Mouse (Mus musculus) hindbrain, postnatal 0 days (tissue): ENCODE data around the gene Trim63. TPM values are rescaled to one million over a fixed set of nuclear protein-coding genes. Genes with fewer than 3 reads are reported as not detected.

Experiments used
- ATAC-seq: fragments of 200-750 bp; cut with Nextera tagmentation; 2 replicates; pipeline ENCODE4 v1.8.0; 2017; ENCODE audit warnings: mild to moderate bottlenecking, moderate TSS enrichment, moderate library complexity
- DNase-seq: peaks from one replicate; pipeline ENCODE4 v3.0.0-alpha.2; 2015; ENCODE audit warnings: low spot score
- H3K27ac ChIP-seq: fragments of 300-500 bp; sonication (generic); 2 replicates; pipeline ENCODE4 v1.5.1; 2014; ENCODE audit warnings: mild to moderate bottlenecking
- H3K27me3 ChIP-seq: fragments of 300-500 bp; sonication (generic); 2 replicates; pipeline ENCODE4 v1.6.1; 2014; ENCODE audit warnings: low read length, mixed read lengths; ENCODE audit not compliant: insufficient read depth
- H3K36me3 ChIP-seq: fragments of 300-500 bp; sonication (generic); 2 replicates; pipeline ENCODE4 v1.6.1; 2014; ENCODE audit warnings: low read length, mixed read lengths; ENCODE audit not compliant: insufficient read depth
- H3K4me1 ChIP-seq: fragments of 300-500 bp; sonication (generic); 2 replicates; pipeline ENCODE4 v1.6.1; 2014; ENCODE audit warnings: antibody characterized with exemption, low read length, mixed read lengths; ENCODE audit not compliant: insufficient read depth
- H3K4me2 ChIP-seq: fragments of 300-500 bp; sonication (generic); 2 replicates; pipeline ENCODE4 v1.6.1; 2014; ENCODE audit warnings: low read depth, mild to moderate bottlenecking, low read length, moderate library complexity, mixed read lengths
- H3K4me3 ChIP-seq: fragments of 300-500 bp; sonication (generic); 2 replicates; pipeline ENCODE4 v1.5.1; 2014; ENCODE audit warnings: low read length
- H3K9ac ChIP-seq: fragments of 300-500 bp; sonication (generic); replicated peaks from 2 replicates; pipeline ENCODE4 v1.6.1; 2014; ENCODE audit warnings: mild to moderate bottlenecking, low read length, moderate library complexity, mixed read lengths
- H3K9me3 ChIP-seq: fragments of 300-500 bp; sonication (generic); 2 replicates; pipeline ENCODE4 v1.6.1; 2016; ENCODE audit warnings: low read length, mixed read lengths
- CTCF ChIP-seq: IDR thresholded peaks from 2 replicates; pipeline ENCODE4 v1.5.1; 2016; ENCODE audit warnings: antibody characterized with exemption, control low read depth, low read depth
- WGBS: fragments of 180-500 bp; shearing (Covaris S2); extraction: QIAGEN DNeasy Blood & Tissue Kit; methylation state at CpG from one replicate; pipeline ENCODE4 v1.1.7; 2014; 5-methylcytosine and 5-hydroxymethylcytosine counted together
- polyA plus RNA-seq: library from polyadenylated mRNA; unstranded; fragments of >200 nt; fragmentation: Nextera tagmentation; extraction: Ambion mirVana; gene quantifications from 2 replicates; pipeline ENCODE4 v1.2.1, GENCODE M21; 2015
- total RNA-seq: library from RNA; depleted of rRNA; stranded (reverse); fragments of >200 nt; gene quantifications from 2 replicates; pipeline ENCODE4 v1.2.3, GENCODE M21; 2014

Trim63 gene
- total and polyA plus RNA-seq, 2 experiments from 2014 or later: 1.1 to 1.5 TPM

DNA sequence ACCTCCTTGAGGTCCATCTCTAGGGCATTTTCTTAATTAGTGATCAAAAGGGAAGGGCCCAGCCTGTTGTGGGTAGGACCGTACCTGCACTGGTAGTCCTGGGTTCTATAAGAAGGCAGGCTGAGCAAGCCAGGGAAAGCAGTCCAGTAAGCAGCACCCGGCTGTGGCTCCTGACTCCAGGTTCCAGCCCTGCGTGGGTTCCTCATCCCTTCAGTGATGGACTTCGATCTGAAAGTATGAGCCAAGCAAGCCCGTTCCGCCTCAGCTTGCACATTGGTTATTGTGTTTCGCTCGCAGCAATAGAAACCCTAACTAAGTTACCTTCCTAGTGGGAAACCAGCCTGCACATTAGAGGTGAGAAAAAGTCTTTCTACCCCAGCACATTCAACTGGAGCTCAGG lies 17.6 kb upstream of the Trim63 start:
- no peak for TF ChIP-seq CTCF
- no peak overlapping the region for H3K27ac ChIP-seq
- H3K4me1 ChIP-seq: no peaks in the 10 kb centered on the region
- H3K9ac ChIP-seq: no peak overlapping the region
- DNase-seq: no peak
- no peak overlapping the region for H3K4me2 ChIP-seq
- no peak overlapping the region for H3K4me3 ChIP-seq
- ATAC-seq: no peak
- H3K9me3 ChIP-seq: no peaks in the 10 kb centered on the region
- H3K27me3 ChIP-seq: no peaks in the 10 kb centered on the region
- H3K36me3 ChIP-seq: no peaks in the 10 kb centered on the region
- 93% methylated on average over 8 of the region's 8 CpGs for WGBS

DNA sequence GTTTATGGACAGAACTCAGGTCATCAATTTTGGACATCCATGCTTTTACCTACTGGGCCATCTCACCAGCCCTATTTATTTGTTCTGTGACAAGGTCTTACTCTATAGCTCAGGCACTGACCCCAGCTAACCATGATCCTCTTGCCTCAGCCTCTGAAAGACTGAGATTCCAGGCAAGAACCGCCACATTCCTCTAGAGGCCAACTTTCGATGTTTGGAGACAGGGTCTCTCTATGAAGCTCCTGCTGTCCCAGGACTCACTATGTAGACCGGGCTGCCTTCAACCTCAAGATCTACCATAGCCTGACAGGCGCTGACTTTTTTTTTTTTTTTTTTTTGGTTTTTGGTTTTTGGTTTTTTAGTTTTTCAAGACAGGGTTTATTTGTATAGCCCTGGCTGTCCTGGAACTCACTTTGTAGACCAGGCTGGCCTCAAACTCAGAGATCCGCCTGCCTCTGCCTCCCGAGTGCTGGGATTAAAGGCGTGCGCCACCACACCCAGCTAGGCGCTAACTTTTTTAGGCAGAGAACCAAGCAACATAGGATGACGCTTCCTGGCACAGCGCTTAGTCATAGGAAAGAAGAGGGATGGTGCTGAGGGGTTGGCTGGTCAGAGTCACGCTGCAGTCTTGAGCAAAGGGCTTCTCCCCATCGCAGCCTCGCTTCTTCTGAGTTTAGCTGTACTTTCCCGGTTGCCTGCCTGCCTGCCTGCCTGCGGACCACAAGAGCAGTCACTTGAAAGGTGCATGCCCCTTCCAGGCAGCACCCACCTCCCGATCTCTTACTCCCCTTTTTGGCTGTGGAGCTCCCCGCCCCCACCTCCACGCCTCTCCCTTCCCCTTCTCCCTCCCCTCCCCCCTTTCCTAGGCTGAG lies 16.1 kb upstream of the Trim63 start:
- Histone ChIP-seq H3K4me3 (no peak overlapping the region), H3K27ac (no peak overlapping the region), H3K36me3 (no peaks in the 10 kb centered on the region), H3K9me3 (no peaks in the 10 kb centered on the region), H3K27me3 (no peaks in the 10 kb centered on the region), H3K4me2 (no peak overlapping the region), H3K9ac (no peak overlapping the region), H3K4me1 (no peaks in the 10 kb centered on the region)
- TF ChIP-seq CTCF: no peak
- no peak for DNase-seq
- no peak for ATAC-seq
- 80% methylated on average over 19 of the region's 19 CpGs for WGBS

DNA sequence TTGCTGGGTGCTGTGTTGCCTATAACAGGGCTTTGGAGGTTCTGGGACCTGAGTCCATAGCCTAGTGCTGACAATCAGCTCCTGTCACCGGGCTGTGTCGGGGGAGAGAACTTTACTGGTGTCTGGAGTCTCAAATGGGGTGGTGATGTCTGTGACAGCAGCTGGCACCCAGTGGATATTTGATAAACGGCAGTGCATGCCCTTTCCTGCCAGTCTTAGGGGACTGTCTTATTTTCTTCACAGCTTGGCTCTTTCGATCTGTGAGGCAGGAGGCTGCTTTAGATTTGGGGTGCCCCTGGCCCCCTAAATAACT lies 15.5 kb upstream of the Trim63 start:
- Histone ChIP-seq H3K4me3 (no peak overlapping the region), H3K36me3 (no peaks in the 10 kb centered on the region), H3K9ac (no peak overlapping the region), H3K9me3 (no peaks in the 10 kb centered on the region), H3K4me2 (no peak overlapping the region), H3K27me3 (no peaks in the 10 kb centered on the region), H3K4me1 (no peaks in the 10 kb centered on the region), H3K27ac (no peak overlapping the region)
- WGBS: 53% methylated on average over 4 of the region's 4 CpGs
- DNase-seq (no peak), ATAC-seq (no peak)
- TF ChIP-seq CTCF: no peak

DNA sequence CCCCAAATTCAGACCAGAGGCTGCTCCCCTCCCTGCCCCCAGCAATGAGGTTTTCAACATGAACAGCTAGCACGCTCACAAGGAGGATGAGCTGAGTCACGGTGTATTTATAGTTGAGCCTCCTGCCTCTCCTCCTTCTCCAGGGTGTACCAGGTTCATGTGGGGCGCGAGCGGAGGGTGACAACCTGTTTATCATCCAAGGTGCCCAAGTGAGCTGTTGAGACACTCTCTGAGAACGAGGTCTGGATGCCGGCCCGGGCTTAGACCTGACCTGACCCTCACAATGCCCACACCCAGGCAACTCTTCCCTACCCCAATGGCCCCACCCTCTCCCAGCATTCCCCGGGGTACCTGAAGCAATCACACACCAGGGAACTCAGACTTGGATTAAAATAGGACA lies 14.6 kb upstream of the Trim63 start:
- no peak for DNase-seq
- TF ChIP-seq CTCF: no peak
- H3K27me3 ChIP-seq: no peaks in the 10 kb centered on the region
- no peaks in the 10 kb centered on the region for H3K4me1 ChIP-seq
- H3K27ac ChIP-seq: no peak overlapping the region
- H3K4me3 ChIP-seq: no peak overlapping the region
- H3K4me2 ChIP-seq: no peak overlapping the region
- ATAC-seq: no peak
- no peaks in the 10 kb centered on the region for H3K36me3 ChIP-seq
- H3K9ac ChIP-seq: no peak overlapping the region
- H3K9me3 ChIP-seq: no peaks in the 10 kb centered on the region
- WGBS: 72% methylated on average over 9 of the region's 9 CpGs

DNA sequence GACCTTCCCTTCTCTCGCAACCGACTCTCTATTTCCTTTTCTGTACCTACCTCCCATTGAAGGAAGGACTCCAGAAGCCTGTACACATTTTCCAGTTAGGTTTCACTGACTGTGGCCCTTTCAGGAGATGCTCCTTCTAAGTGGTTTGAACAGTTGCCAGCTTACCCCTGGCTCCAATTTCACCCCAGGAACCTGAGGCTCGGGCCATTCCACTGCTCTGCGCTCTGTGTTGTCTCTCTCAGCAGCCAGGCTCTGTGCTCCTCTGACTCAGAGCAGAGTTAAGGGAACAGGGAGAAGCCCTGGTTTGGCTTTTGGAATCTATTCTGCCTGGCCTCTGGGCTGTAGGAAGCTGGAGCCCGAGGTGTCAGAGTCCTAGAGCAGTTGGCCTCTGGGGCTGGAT lies 12.8 kb upstream of the Trim63 start:
- H3K27me3 ChIP-seq: no peaks in the 10 kb centered on the region
- no peak for TF ChIP-seq CTCF
- no peak overlapping the region for H3K9ac ChIP-seq
- H3K4me3 ChIP-seq: no peak overlapping the region
- WGBS: 80% methylated on average over 4 of the region's 5 CpGs
- no peaks in the 10 kb centered on the region for H3K36me3 ChIP-seq
- no peak overlapping the region for H3K4me2 ChIP-seq
- H3K9me3 ChIP-seq: no peaks in the 10 kb centered on the region
- DNase-seq (no peak), ATAC-seq (no peak)
- H3K27ac ChIP-seq: no peak overlapping the region
- no peaks in the 10 kb centered on the region for H3K4me1 ChIP-seq

DNA sequence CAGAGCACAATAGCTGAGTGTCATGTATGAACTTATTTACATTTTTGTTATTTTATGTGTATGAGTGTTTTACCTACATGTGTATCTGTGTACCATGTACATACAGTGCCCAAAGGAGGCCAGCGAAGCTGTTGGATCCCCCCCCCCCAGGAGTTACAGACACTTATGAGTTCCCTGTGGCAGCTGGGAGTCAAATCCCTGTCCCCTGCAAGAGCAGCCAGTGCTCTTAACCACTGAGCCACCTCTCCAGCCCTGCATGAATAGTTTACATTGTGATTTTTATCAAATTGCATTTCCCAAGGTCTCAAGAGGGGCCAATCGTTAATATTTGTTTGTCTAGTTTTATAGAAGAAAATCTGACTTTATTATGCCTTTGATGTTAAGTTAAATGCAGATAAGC lies 8.0 kb upstream of the Trim63 start:
- DNase-seq: no peak
- no peaks in the 10 kb centered on the region for H3K4me1 ChIP-seq
- no peak overlapping the region for H3K9ac ChIP-seq
- H3K27ac ChIP-seq: no peak overlapping the region
- no peak for TF ChIP-seq CTCF
- WGBS: 71% methylated on average over 2 of the region's 2 CpGs
- H3K27me3 ChIP-seq: no peaks in the 10 kb centered on the region
- H3K4me3 ChIP-seq: no peak overlapping the region
- no peak for ATAC-seq
- H3K4me2 ChIP-seq: peak overlapping the region; percentile 38
- no peaks in the 10 kb centered on the region for H3K9me3 ChIP-seq
- H3K36me3 ChIP-seq: no peaks in the 10 kb centered on the region

DNA sequence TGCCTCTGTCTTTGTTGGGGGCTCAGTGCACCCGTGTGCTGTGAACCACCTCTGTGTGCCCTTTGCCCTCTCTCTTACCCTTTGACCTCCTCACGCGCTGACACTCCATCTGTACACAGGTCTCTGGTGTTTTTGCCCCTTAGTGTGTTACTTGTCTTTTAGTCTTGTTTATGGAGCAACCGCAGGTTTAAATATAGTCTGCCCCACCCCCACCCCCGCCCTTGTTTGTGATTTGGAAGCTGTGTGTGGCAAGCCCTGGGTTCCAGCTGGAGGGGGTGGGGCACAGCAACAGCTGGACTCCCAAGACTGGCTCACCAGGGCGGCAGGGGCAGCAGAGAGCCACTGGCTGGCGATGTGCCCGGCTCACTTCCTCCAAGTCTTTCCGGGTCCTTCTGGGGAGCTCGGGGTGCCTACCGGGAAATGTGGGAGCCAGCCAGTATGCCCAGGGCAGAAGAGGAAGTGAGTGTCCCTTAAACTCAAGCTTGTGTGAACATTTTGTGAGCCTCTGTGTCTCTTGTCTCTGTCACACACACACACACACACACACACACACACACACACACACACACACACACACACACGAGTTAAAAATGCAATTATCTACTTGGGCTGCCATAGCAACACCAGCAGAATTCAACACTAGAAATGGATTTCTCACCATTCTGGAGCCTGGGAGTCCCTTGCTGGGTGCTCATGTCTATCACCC lies 7.4 kb upstream of the Trim63 start:
- Histone ChIP-seq H3K4me2 (peak overlapping the region; percentile 38), H3K27me3 (no peaks in the 10 kb centered on the region), H3K9me3 (no peaks in the 10 kb centered on the region), H3K27ac (0 out of 2 replicates have a peak overlapping the region, but pooled peaks have one; percentile 11), H3K9ac (no peak overlapping the region), H3K4me3 (no peak overlapping the region), H3K36me3 (no peaks in the 10 kb centered on the region), H3K4me1 (no peaks in the 10 kb centered on the region)
- ATAC-seq: peak; percentile 72
- WGBS: 12% methylated on average over 12 of the region's 12 CpGs
- peak; percentile 74 for DNase-seq
- TF ChIP-seq CTCF: peak; percentile 61
